Mouse (Mus musculus): ENCODE data around the gene Oaz2.

Gene Oaz2

DNA sequence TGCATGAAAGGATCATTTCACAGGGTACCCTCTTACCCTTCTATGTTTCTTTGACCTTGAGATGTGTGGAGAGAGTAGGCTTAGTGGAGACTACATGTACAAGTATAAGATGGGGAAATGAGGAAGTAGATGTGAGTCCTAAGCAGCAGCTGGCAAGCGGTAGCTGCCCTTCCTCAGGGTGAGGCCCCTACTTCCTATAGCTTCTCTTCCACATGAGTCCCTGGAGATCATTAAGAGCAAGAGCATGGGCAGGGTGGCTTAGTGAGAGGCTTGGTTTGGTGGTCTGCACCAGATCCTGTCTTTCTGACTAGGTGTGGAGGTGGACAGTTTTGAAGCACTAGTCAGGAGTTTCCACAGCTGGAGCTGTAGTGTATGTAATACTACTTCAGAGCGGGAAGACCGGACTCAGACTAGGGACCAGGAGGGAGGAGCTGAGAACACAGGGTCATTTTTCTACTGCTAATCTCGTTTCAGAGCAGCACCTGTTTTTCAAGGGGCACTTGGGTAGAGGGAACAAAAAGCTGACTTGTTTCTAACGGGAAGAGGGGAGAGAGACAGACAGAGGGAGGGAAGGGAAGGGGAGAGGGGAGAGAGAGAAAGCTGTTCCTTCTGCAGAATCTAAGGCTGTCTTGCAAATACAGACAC, 25.3 kb downstream of the Oaz2 start:
- no peak for DNase-seq (ENCODE audit: low spot score)

DNA sequence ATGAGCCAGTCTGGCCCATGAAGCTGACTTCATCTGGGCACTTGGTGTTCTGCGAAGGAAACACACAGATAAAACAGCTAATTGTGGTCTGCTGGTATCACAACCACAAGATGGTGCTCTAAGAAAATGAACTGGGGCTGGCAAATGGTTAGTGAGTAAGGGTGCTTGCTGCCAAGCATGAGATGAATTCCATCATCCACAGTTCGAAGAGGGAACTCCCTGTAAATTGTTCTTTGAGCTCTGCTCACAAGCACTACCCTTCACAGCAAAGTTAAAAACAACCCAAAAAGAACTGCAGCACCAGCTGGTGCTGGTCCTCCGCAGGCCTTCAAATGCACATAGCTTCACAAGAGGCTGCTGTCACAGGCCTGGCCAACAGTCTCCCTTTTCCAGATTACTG, 27.8 kb downstream of the Oaz2 start:
- no peak for DNase-seq (ENCODE audit: low spot score)

DNA sequence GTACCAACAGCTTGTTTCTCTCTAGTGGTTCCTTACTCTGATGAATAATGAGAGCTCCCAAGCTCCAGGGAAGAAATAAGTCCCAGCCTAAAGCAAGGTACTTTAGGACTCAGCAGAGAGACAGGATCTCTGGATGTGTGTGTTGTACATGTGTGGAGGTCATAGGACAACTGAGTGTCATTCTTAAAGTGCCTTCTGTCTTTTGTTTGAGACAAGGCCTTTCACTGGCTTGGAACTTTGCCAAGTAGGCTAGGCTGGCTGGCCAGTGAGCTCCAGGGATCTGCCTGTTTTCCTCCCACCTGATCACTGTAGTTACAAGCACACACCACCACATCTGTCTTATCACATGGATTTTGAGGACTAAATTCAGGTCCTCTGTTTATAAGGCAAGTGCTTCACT, 28.5 kb downstream of the Oaz2 start:
- no peak for DNase-seq (ENCODE audit: low spot score)

DNA sequence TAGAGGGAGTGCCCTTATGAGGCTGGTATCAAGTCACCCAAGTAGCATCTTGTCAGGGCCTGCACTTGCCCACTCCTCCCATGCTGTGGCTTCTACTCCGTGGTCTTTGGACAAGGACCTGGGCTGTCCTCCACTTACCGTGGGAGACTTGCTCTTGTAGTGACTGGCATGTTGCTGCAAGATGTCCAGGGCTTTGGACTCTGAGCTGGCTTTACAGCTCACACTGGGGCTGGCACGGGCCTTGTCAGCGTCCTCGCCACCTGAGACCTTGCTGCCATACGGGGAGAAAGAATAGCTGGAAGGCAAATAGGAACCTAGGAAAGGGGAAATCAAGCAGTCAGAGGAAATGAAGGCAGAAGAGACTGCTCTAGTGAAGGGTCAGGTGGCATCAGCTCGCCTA, 29.6 kb downstream of the Oaz2 start:
- no peak for DNase-seq (ENCODE audit: low spot score)

DNA sequence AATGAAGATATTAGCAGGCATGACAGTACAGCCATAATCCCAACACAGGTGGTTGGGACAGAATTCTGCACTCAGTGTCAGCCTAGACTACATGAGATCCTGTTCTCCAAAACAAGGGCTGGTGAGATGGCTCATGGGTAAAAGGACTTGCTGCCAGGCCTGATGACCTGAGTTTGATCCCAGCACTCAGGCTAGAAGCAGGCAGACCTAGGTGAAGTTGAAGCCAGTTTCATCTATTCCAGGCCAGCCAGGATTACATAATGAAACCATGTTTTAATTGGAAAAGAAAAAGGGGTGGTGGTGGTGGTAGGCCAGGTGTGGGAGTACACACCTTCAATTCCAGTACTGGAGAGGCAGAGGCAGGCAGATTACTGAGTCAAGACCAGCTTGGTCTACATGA, 30.2 kb downstream of the Oaz2 start:
- DNase-seq (ENCODE audit: low spot score), result no peak

DNA sequence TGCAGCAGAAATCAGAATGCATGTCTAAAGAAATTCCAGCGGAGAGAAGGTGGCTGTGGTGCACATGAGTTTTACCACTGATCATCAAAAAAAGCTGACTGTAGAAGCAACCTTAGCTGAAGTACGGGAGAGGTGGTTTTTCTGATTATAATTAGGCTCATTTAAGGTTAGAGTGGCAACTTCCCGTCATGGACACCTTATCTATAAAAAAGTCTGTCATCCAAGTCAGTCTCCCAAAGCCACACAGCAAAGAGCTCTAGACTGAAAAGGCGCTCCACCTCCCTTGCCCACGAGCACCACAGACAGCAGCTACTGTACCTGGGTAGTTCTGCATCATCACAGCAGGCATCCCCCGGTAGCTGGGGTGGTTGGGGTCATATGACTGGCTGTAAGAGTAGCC, 32.7 kb downstream of the Oaz2 start:
- DNase-seq (ENCODE audit: low spot score), result no peak

DNA sequence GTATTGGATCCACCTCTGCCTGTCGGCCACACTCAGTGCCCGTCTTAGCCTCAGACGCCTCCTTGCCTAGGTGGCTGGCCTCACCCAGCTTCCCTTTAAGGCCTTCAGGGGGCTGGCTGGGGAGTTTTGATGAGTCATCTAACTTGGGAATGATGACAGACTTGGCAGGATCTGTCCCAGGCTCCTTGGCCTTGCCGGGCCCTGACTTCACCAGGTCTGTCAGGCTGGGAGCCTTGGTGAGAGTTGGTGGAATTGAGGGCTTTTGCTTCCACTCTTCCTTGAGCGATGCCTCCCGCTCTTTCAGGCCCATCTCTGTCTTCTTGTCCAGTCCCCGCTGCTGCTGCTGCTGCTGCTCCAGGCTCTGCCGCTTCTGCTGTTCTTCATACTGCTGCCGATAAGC, 34.5 kb downstream of the Oaz2 start:
- no peak for DNase-seq (ENCODE audit: low spot score)

DNA sequence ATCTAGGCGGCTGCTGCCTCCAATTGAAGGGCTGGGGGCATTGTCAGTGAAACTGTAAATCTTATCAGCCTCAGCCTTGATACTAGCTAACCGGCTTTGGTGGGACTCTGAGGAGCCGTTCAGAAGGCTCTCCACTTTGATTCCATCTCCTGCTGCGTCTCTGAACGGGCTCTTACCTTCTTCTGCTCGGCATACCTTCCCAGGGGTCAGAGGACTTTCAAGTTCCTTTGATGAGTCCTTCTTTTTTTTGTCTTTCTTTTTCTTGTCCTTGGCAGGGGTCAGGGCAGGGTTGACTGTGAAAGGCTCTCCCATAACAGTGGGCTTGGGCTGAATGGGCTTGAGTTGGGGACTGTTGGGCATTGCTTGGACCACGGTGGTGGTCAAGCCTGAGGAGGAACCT, 35.4 kb downstream of the Oaz2 start:
- no peak for DNase-seq (ENCODE audit: low spot score)

DNA sequence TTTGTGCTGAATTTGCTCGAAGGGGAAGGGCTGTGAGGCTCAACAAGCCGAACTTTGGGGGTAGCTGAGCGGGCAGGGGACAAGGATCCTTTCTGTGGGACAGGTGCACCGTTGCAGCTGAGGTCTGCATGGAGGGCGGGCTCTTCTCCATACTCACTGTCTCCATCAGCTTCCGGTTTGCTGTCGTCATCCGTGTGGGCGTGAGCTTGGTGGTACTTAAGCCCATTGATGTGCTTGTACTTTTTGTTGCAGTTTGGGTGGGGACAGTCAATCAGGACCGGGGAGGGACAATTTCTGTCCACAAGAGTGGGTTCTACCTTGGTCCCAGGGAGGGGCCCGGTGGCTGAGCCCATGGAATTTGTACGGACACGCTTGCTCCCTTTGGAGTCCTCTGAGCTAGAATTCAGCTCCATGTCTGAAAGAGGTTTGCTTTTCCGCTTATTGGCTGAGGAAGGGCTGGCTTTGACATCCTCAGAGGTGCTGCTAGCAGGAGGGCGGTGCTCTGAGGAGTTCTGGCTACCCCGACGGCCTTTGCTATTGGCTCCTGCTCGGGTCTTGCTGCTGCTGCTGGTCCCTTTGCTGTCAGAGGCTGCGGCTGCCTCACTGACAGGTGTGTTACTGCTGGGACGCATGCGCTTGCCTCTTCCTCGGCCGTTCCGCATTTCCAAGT, 36.3 kb downstream of the Oaz2 start:
- DNase-seq (ENCODE audit: low spot score), result no peak

DNA sequence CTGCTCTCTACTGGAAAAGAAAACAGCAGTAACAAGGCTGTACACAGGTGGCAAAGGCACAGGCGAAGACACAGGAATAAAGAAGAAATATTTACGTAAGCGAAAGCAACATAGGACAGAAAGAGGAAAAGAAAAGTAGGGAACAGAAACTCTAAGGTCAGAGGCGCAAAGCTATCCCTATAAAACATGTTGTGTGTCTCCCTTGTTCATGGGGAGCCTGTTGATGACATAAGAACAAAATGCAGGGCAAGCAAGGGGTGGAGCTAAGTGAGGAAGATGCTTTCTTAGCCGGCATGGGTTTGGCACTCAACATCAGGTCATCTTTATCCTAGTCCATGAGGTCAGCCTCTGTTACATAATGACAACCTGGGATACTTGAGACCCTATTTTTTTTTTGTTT, 50.4 kb downstream of the Oaz2 start:
- DNase-seq (ENCODE audit: low spot score), result no peak

DNA sequence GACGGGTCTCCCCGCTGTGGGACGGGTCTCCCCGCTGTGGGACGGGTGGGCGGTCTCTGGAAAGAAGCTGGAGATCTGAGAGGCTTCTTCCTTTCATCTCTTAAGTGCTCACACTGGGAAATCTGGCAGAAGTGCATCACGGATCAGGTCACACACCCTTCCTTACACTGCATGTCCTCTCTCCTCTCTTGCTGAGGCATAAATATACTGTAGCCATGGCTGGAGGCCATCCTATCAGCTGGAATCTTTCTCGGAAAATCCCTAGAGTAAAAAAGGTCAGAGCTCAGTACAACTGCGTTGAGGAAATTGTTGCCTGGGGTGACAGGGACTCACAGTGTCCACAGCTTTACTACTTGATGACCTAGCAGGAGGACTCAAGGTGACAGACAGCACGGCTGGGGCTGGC, 53.4 kb downstream of the Oaz2 start:
- no peak for DNase-seq (ENCODE audit: low spot score)

DNA sequence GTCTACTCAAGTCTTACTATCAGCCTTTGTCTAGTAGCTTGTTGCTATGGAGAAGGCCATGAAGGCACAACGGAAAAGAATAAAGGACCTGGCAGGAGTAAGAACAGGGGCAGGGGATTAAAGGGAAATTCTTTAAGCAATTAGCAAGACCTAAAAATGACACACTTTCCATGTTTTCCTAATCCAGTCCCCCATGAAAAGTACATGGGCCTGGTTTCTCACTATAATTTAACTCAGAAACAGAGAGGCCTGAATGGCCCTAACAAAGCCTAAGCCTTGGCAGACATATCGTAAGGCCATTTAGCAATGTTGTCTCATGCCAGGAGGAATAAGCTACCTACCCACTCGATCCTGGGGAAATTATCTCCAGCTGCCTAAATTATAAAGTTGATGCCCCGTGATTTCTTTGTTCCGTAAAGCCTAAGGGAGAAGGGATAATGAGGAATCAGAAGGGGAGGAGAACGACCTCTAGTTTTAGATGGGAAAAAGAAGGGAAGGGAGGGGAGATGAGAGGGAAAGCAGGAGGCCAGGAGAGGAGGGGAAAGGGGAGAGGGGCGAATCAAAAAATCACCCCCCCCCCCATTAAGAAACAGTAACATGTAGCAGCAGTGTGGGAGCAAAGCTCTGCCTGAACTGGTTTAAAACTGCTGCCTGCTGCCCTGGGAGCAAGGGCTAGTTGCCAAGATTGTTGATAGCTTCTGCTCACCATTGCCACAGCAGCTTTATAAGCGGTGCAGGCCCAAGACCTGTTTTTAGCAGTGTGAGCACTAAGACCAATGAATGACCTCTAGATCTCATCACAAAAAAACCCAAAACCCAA, 56.9 kb downstream of the Oaz2 start:
- DNase-seq (ENCODE audit: low spot score), result no peak

DNA sequence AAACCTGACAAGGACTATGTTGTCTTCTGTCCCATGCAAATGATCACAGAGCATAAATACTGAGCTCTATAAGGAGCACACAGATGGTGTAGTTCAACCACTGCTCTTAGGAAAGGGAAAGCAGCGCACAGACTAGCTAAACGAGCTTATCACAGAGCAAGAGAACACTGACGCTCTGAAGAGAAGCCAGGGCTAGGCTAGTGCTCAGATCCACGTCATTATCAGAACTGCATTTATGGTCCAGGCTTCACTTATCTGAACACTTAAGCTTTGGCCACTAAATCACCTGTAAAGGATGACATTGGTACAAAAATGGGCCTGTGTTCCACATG, 57.5 kb downstream of the Oaz2 start:
- no peak for DNase-seq (ENCODE audit: low spot score)

DNA sequence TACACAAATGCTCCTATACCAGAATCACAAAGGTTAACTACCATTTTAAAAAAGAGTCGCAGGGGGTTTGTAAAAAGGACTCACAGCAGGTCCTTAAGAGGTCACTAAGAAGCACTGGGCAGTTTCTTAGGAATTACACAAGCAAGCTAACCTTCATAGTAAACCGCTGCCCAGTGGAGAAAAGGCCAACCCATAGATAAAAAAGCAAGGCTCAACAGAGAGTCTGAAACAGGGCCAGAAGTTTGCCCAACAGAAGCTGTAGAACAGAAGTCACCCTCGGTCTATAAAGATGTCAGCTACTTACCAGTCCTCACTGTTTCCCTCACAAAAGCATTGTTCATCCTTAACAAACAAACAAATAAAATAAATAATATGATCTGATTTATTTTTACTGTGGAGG, 58.6 kb downstream of the Oaz2 start:
- DNase-seq (ENCODE audit: low spot score), result no peak

DNA sequence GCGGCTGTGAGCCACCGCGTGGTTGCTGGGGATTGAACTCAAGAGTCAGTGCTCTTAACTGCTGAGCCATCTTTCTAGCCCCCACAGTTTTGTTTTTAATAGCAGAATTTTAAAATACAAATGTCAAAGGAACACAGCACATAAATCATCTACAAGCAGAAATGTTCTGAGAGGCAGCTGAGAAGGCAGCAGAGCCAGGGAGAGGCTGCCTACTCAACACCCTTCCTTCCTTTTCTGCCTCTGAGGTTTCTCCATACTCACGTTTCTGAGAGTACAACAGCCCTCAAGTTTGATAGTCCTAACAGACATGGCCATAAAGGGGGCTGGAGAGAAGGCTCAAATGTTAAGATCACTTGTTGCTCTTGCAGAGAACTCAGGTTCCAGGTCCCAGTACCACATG, 59.7 kb downstream of the Oaz2 start:
- DNase-seq (ENCODE audit: low spot score), result no peak

DNA sequence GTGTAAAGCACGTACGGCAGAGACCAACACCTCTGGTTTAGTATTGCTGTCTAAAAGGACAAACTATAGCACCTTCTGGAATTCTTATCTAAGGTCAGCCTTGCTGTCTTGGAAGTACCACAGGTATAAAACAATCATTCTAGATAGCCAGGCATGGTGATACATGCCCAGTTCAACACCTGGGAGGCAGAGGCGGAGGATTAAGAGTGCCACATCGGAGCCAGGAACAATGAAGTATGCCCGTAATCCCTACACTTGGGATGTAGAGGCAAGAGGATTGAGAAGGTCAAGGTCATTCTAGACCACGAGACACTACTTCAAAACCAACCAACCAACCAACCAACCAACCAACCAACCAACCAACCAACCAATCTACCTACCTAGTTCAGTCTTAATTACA, 60.8 kb downstream of the Oaz2 start:
- no peak for DNase-seq (ENCODE audit: low spot score)

DNA sequence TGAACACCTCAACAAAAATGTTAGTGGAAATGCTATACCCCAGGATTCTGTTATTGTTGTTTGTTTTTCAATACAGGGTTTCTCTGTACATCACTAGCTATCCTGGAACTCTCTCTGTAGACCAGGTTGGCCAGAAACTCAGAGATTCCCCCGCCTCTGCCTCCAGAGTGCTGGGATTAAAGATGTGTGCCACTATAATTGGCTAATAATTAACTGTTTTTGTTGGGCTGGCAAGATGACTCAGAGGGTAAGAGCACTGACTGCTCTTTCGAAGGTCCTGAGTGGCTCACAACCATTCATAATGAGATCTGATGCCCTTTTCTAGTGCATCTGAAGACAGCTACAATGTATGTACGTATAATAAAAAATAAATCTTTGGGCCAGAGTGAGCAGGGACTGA, 67.1 kb downstream of the Oaz2 start:
- no peak for DNase-seq (ENCODE audit: low spot score)

All from spleen, adult 12 weeks (tissue).